Mouse (Mus musculus): Measurements from ENCODE around the gene Rcn3. TPM values are rescaled to one million over a fixed set of nuclear protein-coding genes. Genes with fewer than 3 reads are reported as not detected.
"Not testable (repeated sequence)": the region's sequence is repeated elsewhere in the genome, so short reads cannot be mapped to it uniquely, and the experiment has no call there.

Rcn3 gene
- total RNA-seq, 1 experiment from 2014 or later, result 52.6 TPM

DNA sequence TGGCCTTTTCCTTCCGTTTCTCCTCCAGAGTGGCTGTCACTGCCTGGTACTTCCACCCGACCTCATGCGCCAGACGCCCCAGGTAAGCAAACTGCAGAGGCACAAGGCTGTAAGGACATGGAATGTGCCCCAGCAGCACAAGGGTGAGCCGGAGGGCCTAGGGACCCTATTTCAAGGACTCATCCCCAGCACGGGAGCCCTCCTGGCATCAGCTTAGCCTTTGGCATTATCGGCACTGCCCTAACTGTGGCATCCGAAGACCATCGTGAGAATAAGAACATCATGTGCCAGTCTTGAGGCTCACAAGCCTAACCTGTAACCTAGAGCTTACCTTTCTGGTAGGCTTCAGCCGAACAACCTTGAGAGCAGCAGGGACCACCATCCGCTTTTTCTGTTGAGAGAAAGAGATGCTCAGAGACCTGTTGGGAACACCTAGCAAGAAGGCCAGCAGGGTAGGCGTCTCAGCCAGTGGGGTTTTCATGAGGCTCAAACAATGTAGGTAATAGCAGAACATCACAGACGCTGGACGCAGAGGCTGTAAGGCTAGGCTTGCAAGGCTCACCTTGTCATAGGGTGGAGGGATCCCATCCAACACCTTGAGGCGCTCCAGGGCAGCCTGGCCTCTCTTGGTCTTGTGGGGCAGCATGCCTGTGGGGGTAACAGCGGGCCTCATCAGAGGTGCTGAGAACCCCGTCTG, 34.3 kb upstream of the Rcn3 start:
- ATAC-seq (replicated peaks in 1 of 2; ENCODE audit: insufficient read depth in 1 of 2, low FRiP score in 2 of 2, low TSS enrichment in 1 of 2, low read depth in 1 of 2, poor library complexity in 2 of 2, severe bottlenecking in 2 of 2), result no peak

DNA sequence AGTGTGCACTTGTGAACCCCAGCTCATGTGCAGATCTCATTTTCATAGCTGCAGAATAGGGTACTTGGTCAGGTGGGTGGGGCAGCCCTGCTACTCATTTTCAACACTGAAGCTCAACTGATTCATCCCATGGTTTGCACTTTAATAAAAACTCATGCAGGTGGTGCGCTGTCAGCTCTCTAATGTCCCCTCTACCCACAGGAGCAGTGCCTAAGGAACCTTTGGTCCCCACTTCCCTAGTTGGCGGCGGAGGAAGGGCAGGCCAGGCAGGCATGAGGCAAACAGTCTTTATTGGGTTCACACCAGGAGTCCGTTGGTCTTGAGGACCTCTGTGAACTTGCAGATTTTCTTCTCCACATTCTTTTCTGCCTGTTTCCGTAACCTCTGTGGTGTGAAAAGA, 33.6 kb upstream of the Rcn3 start:
- ATAC-seq (replicated peaks in 1 of 2; ENCODE audit: insufficient read depth in 1 of 2, low FRiP score in 2 of 2, low TSS enrichment in 1 of 2, low read depth in 1 of 2, poor library complexity in 2 of 2, severe bottlenecking in 2 of 2), result not testable (repeated sequence)

DNA sequence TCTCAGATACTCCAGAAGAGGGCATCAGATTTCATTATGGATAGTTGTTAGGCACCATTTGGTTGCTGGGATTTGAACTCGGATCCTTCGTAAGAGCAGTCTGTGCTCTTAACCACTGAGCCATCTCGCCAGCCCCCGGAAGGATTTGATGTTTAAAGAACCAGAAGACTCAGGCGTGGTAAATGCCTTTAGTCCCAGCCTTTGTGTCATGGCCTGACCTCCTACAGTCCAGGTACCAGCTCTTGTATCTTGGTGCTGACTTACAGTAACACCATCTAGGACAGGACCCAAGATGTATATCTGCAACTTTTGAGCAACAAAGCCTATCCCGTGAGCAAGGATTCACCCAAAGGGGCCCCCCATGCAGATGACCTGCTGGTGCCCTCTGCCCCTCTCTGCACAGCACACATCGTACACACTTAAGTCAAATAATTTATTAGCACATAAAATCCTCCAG, 33.2 kb upstream of the Rcn3 start:
- ATAC-seq (replicated peaks in 1 of 2; ENCODE audit: insufficient read depth in 1 of 2, low FRiP score in 2 of 2, low TSS enrichment in 1 of 2, low read depth in 1 of 2, poor library complexity in 2 of 2, severe bottlenecking in 2 of 2), result no peak

DNA sequence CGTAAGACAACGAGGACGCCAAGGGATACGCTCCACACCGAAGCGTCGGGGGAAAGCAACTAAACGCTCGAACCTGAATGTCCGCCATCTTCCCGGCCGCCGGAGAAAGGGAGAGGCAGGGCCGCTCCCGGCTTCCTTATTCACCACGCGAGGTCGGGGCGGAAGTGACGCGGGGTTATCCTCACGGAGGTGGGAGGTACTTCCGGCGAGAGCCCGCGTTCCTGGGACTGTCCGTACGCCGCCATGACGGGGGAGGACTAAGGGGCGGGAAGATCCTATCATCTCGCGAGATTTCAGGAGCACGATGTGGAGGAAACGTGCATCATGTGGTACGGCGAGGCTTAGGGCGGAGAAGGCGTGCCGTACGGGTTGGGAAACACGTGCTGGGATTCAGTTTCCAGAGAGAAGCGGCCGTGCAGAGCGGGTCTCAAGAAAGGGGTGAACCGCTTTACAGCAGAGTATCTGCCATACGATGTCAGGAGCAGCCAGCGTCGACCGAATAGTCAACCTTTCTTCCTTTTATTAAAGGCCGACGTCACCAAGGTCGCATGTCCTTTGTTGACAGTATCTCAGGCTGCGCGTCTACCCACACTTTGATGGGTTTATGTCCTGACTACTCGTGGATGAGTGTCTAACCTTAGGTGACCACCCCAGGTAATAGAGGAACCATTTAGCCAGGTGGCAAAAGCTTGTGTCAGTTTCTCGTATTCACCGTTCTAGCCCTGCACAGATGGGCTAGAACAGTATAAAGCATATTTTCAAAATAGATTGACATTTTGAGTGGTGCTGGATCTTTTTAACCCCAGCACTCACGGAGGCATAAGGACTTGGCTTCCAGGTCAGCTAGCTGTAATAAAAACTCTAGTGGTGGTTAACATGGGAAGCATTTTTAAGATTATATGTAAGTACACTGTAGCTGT, 32.5 kb upstream of the Rcn3 start, which contains the start of gene Rps11:
Gene Rps11 (minus strand): TSS at position 216 of the 920 bp plus-strand sequence.
- ATAC-seq (replicated peaks in 1 of 2; ENCODE audit: insufficient read depth in 1 of 2, low FRiP score in 2 of 2, low TSS enrichment in 1 of 2, low read depth in 1 of 2, poor library complexity in 2 of 2, severe bottlenecking in 2 of 2), result peak; percentile 39 to 67

DNA sequence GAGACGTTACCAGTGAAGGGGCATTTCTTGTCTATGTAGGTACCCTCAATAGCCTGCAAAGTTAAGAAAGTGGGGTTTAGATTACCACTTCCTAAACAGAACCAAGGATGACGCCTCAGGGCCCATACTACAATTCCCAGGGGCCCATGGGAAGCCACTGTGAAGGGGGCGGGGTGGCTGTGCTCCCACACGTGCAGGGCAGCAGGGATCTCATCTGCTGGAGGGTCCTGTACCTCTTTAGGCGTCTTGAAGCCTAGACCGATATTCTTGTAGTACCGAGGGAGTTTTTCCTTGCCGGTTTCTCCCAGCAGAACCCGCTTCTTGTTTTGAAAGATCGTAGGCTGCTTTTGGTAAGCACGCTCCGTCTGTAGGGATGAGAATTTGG, 31.2 kb upstream of the Rcn3 start:
- no peak for ATAC-seq (replicated peaks in 1 of 2; ENCODE audit: insufficient read depth in 1 of 2, low FRiP score in 2 of 2, low TSS enrichment in 1 of 2, low read depth in 1 of 2, poor library complexity in 2 of 2, severe bottlenecking in 2 of 2)

DNA sequence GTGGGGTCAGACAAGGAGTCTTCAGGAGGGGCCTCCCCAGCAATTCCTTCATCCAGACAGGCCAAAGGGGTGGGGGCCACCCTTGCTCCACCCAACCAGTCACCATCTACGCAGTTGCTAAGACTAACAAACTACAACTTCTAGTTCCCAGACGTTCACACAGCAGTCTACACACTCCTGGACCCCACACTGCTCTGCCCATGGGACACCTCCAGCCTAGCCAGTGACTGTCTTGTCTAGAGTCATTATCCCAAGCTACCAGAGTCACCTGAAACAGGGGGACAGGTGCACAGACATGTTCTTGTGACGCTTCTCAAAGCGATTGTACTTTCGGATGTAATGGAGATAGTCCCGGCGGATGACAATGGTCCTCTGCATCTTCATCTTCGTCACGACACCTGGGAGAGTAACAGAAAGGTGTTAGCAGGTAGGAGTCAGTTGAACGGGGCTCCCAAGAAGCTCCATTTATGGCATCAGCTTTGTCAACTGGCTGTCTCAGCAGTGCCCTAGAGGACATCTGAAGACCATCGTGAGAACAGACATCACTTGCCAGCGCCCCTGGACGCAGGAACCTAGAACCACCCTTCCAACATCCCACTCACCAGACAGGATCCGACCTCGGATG, 30.7 kb upstream of the Rcn3 start:
- ATAC-seq (replicated peaks in 1 of 2; ENCODE audit: insufficient read depth in 1 of 2, low FRiP score in 2 of 2, low TSS enrichment in 1 of 2, low read depth in 1 of 2, poor library complexity in 2 of 2, severe bottlenecking in 2 of 2), result no peak

DNA sequence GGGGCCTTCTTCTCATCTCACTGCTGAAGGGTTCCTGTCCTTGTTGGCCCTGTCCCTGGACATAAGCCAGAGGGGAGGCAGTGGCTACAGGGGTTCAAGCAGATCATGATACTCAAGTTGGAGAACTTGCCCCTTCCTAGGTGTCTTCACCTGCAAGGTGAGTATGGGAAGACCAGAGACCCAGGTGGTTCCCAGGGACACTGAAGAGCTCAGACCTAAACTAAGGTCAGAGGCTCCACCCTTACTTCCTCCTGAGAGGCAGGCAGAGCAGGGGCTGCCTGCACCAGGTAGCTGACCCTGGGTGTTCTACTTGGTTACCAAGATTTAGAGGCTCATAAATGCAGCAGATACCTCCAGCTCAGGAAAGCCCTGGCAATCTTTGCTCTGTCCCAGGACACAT, 29.9 kb upstream of the Rcn3 start:
- ATAC-seq (replicated peaks in 1 of 2; ENCODE audit: insufficient read depth in 1 of 2, low FRiP score in 2 of 2, low TSS enrichment in 1 of 2, low read depth in 1 of 2, poor library complexity in 2 of 2, severe bottlenecking in 2 of 2), result no peak

DNA sequence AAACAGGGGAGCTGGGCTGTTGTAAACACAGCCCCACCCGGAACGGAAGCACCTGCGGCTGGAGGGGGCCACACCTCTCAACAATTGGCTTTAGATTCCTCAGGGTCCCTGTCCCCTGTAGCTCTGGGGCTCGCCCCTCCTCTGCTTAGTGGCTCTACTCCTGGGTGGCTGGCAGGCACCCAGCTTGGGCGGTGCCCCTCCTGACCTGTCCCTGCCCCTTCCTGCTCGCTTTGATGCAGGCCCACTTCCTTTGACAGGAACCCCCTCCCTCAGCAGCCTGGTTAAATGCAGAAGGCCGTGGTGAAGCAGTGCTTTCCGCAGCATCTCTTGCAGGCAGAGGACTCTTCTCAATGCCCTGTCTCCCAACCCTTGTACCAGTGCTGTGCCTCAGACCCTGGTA, 29.4 kb upstream of the Rcn3 start:
- peak; percentile 40 to 48 for ATAC-seq (replicated peaks in 1 of 2; ENCODE audit: insufficient read depth in 1 of 2, low FRiP score in 2 of 2, low TSS enrichment in 1 of 2, low read depth in 1 of 2, poor library complexity in 2 of 2, severe bottlenecking in 2 of 2)

DNA sequence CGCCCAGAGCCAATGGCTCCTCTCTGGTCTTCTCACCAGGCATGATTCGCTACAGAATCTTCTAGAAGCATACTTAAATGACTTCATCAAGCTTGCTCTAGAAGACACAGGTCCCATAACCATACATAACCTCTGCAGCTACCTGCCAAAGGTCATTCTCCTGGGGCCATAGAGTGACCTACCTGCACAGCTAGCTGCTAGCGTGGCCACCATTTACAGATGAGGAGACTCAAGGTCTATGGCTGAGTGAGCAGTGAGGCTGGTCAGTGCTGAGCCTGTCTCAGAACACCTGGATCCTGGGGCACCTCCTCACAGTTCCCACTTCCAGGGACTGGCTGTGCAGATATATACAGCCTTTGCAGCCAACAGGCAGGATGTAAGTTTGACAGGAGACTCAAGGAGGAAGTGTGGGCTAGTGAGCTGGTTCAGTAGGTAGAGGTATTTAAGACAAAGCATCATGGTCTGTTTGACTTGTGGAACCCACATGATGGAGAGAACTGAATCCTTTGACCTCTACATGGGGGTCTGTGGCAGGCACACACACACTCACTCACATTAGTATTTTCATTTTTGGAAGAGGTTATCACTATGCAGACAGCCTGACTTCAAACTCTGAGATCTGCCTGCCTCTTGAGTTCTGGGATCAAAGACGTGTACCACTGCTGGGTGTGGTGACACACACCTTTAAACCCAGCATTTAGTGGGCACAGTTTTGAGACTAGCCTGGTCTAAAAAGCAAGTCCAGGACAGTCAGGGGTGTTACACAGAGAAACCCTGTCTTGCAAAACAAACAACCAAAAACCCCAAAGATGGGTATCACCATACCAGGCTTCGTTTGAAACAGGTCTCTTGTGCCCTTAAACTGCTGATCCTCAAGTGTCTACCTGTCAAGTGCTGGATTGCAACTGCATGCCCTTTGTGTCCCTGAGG, 28.0 kb upstream of the Rcn3 start:
- ATAC-seq (replicated peaks in 1 of 2; ENCODE audit: insufficient read depth in 1 of 2, low FRiP score in 2 of 2, low TSS enrichment in 1 of 2, low read depth in 1 of 2, poor library complexity in 2 of 2, severe bottlenecking in 2 of 2), result no peak

DNA sequence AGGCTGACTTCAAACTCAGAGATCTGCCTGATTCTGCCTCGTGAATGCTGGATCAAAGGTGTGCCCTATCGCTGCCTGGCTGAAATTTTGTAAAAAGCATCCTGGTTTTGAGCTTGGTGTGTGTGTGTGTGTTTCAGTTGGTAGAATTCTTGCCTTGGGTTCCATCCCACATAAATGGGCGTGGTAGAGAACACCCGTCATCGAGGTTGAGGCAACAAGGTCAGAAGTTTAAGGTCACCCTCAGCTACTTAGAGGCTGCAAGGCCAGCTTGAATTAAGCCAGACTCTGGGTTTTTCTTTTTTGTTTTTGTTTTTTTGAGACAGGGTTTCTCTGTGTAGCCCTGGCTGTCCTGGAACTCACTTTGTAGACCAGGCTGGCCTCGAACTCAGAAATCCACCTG, 26.3 kb upstream of the Rcn3 start:
- ATAC-seq (replicated peaks in 1 of 2; ENCODE audit: insufficient read depth in 1 of 2, low FRiP score in 2 of 2, low TSS enrichment in 1 of 2, low read depth in 1 of 2, poor library complexity in 2 of 2, severe bottlenecking in 2 of 2), result no peak

DNA sequence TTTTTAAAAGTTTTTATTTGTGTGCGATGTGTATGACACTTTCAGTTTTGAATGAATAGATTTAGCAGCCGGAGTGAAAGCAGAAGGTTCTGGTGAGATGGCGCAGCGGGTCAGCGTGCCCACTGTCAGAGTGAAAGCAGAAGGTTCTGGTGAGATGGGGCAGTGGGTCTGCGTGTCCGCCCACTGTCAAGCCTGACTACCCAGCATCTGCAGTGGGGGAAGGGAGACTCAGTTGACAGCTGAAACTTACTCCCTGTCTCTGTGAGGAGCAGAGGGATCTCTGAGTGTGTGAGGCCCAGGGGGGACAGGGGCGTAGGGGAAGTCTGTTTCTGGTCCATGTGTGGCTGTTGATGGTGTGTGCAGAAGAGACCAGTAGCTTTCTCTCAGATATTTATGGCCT, 25.5 kb upstream of the Rcn3 start:
- ATAC-seq (replicated peaks in 1 of 2; ENCODE audit: insufficient read depth in 1 of 2, low FRiP score in 2 of 2, low TSS enrichment in 1 of 2, low read depth in 1 of 2, poor library complexity in 2 of 2, severe bottlenecking in 2 of 2), result no peak

DNA sequence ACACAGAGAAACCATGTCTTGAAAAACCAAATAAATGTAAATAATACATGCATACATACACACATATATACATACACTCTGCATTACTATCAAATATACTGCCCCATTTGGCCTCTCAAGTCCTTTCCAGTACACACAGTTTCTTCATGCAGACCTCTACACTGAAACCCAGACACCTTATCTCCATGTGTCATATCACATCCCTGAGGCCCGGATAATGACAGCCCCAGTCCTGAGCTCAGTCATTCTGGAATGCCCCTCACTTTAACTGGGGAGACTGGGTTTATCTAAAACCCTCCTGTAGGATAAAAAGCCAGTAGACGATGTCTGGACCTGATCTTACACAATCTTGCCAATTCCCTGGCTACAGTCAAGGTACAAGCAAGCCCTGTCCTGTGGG, 21.5 kb upstream of the Rcn3 start:
- ATAC-seq (replicated peaks in 1 of 2; ENCODE audit: insufficient read depth in 1 of 2, low FRiP score in 2 of 2, low TSS enrichment in 1 of 2, low read depth in 1 of 2, poor library complexity in 2 of 2, severe bottlenecking in 2 of 2), result no peak

DNA sequence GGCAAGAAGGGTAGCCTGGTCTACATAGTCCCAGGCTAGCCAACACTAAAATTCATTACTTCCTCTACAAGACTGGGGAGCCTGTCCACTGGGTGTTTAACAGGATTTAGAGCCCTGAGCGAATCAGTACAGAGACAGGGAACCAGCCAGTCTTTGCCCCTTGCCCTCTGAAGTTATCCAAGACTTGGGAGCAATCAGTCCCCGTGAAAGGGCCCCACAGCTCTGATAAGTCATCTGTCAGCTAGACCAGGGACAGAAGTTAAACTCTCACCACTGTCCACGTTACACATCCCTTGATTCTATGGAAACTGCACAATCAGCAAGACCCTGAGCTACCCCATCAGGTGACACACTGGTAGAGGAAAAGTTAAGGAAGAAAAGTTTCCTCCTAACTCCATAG, 20.5 kb upstream of the Rcn3 start:
- no peak for ATAC-seq (replicated peaks in 1 of 2; ENCODE audit: insufficient read depth in 1 of 2, low FRiP score in 2 of 2, low TSS enrichment in 1 of 2, low read depth in 1 of 2, poor library complexity in 2 of 2, severe bottlenecking in 2 of 2)

DNA sequence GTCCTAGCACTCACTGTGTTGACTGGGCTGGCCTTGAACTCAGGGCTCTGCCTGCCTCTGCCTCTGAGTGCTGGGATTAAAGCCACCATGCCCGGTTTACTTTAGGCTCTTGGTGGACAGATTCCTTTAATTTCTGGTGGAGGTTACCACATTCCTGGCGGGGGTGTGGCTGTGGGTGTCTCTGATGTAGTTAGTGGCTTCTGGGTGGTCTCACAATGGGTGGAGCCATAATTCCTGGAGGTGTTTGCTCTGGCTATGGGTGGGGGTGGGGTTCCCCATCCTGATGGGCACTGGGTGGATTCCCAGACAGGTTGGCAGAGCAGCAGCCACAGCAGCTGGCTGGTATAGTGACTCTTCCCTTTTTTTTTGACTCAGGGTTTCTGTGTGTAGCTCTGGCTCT, 19.9 kb upstream of the Rcn3 start:
- ATAC-seq (replicated peaks in 1 of 2; ENCODE audit: insufficient read depth in 1 of 2, low FRiP score in 2 of 2, low TSS enrichment in 1 of 2, low read depth in 1 of 2, poor library complexity in 2 of 2, severe bottlenecking in 2 of 2), result no peak

DNA sequence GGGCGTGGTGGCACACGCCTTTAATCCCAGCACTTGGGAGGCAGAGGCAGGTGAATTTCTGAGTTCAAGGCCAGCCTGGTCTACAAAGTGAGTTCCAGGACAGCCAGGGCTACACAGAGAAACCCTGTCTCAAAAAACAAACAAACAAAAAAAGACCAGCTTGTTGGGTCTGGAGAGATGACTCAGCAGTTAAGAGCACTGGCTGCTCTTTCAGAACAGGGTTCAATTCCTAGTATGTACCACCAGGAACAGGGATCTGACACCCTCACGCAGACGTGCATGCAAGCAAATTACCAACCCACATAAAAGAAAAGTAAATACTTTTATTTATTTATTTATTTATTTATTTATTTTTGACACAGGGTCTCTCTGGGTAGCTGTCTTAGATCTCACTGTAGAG, 18.1 kb upstream of the Rcn3 start:
- ATAC-seq (replicated peaks in 1 of 2; ENCODE audit: insufficient read depth in 1 of 2, low FRiP score in 2 of 2, low TSS enrichment in 1 of 2, low read depth in 1 of 2, poor library complexity in 2 of 2, severe bottlenecking in 2 of 2), result not testable (repeated sequence)

DNA sequence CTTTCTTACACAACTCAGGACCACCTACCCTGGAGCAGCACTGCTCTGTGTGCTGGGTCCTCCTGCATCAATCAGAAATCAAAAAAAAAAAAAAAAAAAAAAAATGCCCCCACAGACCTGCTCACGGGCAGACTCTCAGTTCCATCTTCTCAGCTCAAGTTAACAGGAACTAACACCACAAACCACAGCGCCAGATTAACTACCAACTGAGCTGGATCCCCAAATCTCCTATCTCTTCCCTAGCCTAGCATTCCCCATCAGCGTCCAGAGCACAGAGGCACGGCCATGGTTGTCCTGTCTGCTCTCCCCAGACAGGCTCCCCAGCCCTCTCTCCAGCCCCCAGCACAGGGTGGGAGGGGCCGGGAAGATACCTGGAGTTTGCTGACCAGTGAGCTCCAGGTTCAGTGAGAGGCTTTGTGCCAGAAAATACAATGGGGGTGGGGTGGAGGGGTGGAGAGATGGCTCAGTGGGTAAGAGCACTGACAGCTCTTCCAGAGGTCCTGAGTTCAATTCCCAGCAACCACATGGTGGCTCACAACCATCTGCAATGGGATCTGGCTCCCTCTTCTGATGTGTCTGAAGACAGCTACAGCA, 15.1 kb upstream of the Rcn3 start:
- ATAC-seq (replicated peaks in 1 of 2; ENCODE audit: insufficient read depth in 1 of 2, low FRiP score in 2 of 2, low TSS enrichment in 1 of 2, low read depth in 1 of 2, poor library complexity in 2 of 2, severe bottlenecking in 2 of 2), result no peak

DNA sequence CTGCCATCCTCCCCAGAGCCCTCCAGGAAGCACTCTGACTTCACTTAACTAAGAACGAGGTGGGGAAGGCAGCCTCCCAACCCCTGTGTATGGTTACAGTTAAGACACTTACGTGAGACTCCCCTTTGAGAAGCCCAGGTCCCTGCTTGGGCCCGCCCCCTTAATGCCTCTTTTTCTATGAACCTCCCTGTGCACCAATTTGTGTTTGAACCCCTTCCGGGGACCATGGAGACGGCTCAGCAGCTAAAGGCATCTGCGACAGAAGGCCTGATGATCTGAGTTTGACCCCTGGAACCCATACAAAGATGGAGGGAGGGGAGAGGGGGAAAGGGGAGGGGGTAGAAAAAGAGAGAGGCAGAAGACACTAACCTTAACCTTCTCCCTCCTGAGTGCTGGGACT, 14.4 kb upstream of the Rcn3 start:
- no peak for ATAC-seq (replicated peaks in 1 of 2; ENCODE audit: insufficient read depth in 1 of 2, low FRiP score in 2 of 2, low TSS enrichment in 1 of 2, low read depth in 1 of 2, poor library complexity in 2 of 2, severe bottlenecking in 2 of 2)
